Mouse (Mus musculus) adrenal gland, adult (tissue): ENCODE results near the gene Hapln3.

Source experiments
- DNase-seq, 2 experiments: peaks; one replicate each; pipeline ENCODE4 v3.0.0; 2022 to 2023; ENCODE audit warnings: low spot score in 1 of 2; ENCODE audit not compliant: inconsistent age in 2 of 2

Hapln3 gene

DNA sequence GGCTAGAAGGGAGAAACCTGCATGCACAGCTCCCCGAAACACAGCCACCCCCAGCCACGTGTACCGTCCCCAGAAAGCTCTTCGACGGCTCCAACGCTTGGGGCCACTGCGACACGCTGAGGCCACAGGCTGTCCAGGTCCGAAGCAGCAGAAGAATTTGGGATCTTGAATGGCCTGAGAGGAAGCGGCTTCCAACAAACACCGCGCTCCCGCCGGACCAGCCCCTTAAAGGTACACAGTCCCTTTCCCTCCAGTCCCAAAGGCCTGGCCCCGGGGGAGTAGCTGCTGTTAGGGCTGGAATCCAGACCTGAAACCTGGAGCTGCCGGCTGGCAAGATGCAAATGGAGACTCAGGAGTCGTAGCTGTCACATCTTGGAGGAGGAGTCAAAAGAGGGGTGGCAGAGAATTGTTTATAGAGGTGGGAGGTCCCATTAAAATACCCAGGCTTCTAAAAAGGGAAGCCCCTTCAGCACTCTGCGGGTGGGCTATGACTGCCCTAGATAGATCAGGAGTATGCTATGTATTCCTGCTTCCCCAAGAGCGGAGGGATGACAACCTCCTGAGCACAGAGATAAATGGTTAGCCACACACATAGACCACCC is at the start of gene Hapln3:
Gene Hapln3, minus strand, starts transcription at position 176 of the 602 bp plus-strand sequence.
- peak; percentile 35 to 66 for DNase-seq

DNA sequence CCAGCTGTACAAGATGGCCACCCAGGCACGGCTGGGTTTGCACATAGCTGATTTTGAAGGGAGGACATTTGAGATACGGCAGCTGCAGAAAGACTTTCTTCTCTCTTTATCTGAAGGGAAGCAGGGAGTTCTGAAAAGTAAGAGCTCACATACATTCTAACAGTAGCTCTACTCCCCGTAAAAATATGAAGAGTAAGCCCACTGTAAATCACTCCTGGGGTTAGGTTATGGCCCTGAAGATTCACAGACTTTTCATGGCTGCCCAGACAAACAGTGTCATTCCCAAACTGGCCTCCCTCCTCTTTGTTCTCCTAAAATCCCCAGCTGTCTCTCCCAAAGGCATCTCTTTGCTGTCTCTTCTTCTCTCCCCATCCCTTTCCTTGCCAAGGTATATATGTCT is 43.0 kb upstream of the Hapln3 start:
- DNase-seq = no peak

DNA sequence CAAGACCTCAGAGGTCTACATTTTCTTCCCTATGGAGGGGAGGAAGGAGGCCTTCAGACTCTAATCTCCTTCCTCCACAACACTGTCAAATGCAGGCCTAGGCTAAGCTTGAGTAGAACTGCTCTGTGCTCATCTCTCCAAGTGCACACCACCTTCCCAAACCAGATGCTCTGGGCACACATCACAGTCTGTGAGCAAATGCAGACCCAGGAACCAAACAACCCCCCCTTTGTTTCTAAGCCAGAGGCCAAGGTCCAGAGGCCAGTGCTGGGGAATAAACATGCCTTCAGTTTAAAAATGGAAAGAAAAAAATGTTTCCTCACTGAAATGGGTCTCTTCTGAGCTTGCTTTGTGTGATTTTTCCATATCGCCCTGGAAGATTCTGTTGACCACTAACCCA is 41.0 kb upstream of the Hapln3 start:
- no peak for DNase-seq

DNA sequence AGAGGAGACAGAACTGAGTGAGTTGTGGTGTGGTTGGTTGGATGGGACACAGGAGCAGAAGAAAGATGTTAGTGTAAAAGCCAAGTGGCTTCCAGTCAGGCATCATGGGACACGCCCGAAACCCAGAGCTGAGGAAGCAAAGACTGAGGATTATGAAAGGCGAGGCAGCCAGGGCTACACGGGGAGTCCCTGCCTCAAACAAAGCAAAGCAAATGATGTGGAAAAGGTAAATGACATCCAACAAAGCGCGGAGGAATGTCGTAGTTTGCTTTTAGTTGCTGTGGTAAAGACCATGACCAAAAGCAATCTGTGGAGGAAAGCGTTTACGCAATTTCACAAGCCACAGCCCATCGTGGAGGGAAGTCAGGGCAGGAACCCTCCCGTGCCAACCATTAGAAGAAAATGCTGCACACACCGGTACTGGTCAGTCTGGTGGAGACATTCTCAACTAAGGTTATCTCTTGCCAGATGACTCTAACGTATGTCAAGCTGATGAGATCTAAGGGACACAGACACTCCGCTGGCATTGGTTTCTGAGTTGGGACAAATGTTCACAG is 36.3 kb upstream of the Hapln3 start:
- no peak for DNase-seq

DNA sequence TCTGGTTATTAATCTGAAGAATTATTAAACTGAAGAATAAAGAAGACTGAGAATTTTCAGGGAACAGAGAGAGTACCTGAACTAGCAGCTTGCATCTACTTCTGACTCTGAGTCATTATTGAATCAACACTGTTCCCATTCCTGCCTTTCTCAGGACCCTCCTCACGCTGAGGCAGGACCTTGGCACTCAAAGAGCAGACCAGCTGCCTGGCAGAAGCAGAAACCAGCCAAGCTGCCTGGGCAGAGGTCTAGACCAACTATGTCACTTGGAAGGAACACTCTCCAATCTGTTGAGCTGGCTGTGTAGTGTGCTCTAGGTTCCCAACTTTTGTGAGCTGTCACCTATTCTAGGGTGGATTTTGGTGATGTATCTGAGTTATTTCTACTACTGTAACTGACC is 28.6 kb upstream of the Hapln3 start:
- DNase-seq = no peak

DNA sequence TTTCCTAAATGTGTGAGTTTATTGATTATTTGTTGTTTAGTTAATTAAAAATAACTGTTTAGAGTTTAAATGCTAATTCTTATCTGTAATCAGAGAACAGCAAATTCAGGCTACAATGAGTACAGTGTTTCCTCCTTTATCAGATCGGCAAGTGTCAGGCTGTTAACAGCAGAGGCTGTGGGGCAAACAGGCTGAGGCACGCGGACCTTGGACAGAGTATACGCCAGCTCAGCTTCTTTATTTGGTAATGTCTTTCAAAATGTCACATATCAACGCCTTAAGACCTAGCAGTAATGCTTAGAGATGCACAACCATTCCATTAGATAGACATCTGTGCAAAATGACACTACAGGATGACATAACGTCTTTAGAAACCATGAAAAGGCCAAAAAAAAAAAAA is 18.7 kb upstream of the Hapln3 start:
- no peak for DNase-seq

DNA sequence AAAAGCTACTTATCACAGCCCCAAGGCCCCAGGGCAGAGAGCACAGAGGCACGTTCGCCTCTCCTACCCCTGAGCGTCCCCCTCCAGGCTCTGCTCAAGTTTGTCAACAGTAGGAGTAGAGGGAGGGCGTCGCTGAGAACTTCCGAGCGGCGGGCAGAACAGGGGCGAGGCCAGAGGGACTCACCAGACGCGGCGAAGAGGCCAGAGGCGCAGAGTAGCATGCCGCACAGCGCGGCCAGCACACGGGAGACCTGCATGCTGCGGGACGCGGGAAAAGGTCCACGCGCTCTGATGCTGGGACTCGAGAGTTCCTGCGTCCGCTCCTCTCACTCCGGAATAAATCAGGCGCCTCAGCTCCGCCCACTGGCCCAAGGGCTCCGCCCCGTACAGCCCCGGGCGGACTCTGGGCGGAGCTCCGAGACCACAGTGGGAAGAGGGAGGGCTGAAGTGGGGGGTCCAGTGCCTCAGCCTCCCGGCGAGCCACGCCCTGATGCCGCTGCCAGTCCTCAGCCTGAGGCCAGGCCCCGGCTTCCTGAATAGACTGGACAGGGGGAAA is 18.0 kb upstream of the Hapln3 start, which contains the start of gene Mfge8:
Gene Mfge8, minus strand, starts transcription at position 350 of the 556 bp plus-strand sequence.
- DNase-seq = peak; percentile 93 to 97

DNA sequence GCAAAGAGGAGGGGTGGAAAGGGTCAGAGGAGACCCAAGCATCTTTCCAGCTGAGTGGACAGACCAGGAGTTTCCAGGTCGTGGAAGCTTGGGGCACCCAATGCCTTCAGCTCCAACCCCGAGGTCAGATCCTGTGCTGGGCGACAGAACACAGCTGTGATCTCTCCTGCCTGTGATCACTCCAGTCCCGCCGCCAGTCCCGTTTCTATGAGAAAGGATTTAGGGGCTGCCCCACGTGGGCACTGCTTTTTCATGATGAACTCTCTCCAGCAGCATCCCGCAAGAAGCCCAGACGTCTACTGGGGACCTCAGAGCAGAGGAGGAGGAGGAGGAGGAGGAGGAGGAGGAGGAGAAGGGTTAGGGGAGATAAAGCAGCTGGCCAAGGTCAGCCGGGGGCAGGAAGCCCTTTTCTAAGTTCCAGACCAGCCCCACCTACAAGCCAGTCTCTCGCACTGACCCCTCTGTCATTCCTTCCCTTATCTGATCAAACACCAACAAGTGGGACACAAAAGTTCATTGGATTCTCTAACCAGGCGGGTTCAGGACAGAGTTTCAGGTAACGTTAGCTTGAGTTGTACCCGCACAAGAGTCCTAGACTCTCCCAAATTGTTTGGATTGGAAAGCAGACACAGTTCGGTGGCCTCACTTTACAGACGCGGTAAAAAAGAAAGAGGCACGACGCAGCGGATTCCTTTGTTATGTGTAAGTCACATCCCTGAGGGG is 17.3 kb upstream of the Hapln3 start:
- peak; percentile 23 to 64 for DNase-seq

DNA sequence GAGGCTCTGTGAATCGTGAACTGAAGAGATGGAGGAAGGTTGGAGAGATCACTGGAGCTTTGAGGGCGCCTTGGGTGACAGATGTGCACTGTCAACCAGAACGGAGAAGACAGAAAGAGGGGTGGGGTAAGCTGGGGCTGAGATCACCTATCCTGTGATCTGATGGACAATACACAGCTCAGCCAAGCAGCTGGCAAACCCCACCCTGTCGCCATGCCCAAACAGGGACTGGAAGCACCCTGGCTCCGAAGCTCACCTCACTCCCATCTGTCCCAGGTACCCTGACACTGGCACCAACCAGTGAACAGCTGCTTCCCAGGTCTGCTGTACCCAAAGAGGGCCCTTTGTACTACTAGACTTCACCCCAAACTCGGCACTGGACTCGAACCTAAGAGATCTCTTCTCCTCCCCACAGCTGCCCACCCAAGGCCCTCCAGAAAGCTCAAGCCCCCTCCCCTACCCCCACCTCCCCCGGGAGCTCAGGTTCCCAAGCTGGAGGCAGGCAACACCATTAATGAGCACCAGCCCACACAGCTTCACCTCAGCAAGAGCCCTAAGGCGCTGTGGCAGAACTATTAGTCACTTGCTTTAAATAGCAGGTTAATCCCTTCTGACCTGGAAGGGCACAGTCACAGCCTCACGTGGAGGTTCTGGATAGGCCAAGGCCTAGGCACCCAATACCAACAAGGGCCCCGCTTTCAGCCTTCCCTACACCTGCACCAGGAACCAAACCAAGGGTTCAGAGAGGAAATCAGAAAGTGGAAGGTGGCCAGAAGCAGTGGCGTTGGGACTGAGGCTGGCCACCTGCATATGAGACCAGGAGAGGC is 16.4 kb upstream of the Hapln3 start:
- DNase-seq = peak; percentile 46 to 66

DNA sequence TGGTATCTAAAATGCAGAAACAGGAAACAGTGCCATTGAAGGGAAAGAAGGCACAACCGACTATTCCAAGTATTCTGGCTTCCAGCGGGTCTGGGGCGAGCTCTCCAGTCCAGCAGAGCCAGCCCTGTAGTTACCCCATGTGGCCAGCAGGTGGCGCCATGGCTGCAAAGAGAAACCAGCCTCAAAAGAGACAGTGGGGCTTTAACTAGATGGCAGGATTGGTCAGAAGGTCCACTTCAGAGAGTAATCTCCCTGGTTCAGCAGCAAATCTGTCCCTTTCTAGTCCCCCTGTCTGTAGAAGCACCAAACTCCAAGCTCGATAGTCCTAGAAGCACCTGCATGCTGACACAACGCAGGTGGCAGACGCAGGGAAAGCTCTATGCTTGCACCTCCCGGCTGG is 10.1 kb upstream of the Hapln3 start:
- DNase-seq = peak; percentile 78 to 92

DNA sequence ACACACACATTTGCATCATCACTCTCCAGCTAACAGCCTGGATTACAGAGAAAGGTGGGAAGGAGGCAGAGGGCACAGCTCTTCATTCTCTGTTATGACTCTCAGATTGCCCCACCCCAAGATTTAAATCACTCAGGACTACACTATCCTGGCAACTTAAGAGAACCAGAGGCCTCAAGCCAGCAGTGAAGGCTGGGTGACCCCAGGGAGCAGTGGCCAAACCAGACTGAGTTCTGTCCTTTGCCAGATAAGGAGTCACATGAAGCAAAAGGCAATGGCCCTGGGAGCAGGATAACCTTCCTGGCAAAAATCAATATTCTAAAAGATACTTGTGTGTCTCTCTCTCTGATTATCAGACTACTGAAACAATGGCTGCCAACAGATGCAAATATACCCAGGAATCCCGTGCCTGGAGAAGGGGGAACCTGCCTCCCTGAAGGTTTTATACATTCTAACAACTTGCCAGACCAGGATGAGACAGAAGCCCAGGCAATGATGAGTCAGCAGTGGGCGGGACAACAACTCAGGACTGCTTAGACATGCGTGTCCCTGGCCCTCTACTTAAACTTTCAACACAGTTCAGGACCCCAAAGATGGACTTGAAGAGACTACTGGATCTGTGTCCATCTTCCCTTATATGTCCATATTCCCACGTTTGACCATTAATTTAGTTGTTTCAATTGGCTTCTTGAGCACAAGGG is 9.2 kb upstream of the Hapln3 start:
- peak in 1 of 2 experiments; percentile 77 for DNase-seq

DNA sequence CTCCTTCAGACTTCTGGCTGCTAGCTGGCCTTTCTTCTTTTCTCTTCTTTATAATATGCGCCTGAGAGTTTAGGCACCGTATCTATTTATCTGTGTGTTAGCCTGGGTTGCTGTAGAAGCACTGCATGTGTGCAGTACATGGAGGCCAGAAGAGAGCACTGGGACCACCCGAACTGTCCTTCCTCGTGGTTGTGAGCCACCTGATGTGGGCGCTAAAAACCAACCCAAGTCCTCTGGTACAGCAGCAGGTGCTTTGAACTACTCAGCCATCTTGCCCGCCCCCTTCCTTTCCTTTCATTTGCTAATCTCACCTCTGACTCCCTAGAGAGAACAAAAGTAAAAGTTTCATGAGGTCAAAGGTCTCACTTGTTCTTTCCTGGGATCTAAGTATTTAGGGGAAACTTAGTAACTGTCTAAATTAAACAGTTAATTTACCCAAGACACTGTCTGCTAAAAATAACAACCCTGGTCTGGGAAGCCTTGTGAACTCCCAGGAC is 8.6 kb upstream of the Hapln3 start:
- DNase-seq = no peak

DNA sequence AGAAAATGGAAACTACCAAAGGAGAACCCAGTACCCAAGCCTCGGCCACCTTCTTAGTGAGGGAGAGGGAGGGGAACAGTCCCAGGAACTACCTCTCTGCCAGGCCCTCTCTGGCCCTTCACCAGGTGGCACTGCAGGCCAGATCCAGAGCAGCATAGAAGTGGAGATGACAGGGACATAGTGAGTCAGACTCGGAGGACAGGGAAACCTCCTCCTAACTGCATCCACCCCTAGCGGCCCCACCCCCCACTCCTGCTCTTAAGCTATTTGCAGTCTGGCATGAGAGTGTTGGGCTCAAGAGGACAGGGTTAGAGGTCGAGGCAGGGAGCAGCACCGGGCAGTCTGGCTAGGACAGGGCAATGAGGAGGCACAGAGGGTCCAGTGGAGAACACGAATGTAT is 2.6 kb upstream of the Hapln3 start:
- DNase-seq = no peak

DNA sequence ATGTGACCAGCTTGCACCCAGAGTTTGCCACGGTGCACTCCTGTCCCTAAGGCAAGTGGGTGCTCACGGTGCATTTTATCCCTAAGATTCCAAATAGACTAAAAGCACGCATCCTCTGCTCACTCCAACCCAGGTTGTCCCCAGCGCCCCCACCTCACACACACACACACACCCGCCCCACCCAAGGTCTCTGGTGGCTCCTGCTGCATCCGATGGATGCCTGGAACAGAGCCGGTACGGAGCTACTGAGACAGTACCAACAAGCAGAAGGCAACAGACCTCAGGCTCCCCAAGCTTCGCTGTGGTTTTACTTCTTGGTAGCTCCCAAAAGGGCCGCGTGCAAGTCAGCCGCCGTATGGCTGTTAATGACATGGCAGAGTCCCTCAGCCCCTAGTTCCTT is 433 bp downstream of the Hapln3 start:
- no peak for DNase-seq

DNA sequence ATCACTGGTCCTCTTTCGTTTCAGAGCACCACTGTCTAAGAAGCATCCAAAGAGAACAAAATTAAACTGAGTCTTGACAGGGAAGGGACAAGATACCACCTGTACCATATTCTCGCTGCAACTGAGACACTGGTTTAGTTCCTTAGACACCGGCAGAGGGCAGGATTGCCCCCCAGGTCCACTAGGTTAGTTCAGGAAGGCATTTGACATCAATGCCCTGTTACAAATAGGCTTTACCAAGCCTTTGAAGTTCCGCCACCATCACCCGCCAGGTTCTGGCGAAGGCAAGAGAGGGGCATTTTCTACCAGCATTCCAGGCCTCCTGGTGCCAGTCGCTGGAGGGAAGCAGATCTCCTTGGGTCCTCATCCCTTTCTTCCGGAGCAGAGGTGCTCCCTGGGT is 935 bp downstream of the Hapln3 start:
- DNase-seq = no peak

DNA sequence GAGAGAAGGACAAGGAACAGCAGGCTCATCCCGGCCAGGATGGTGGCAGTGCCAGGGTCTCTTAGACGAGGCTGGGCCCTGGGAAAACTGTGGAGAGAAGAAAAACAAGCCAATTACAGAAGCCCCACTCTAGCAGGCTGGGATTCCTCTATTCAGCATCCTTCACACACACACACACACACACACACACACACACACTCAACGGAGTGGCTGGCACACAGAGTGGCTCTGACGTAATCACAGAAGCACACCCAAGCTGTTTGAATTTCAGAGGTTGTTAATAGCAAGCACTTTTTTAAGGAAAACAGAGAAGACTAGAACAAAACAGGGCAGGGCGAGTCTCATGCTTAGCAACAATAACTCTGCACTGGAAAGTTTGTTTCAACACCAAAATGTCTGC is 7.4 kb downstream of the Hapln3 start:
- no peak for DNase-seq

DNA sequence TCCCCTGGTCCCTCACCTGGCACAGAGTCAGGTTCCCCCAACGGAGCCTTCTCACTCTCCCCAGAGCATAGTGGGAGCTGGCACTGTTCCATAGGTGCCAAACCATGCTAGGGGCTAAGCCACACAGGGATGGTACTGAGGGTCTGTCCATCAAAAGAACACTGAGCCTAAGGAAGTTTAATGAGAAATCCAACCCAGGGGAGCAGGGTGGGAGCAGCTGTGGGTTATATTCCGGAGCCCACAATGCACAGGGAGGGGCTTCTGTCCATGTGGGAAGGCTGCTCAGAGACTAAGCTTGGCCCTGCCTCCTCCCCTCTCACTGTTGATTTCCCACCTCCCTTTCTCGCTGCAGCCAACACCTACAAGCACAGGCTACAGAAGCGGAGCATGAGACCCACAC is 17.0 kb downstream of the Hapln3 start:
- no peak for DNase-seq

DNA sequence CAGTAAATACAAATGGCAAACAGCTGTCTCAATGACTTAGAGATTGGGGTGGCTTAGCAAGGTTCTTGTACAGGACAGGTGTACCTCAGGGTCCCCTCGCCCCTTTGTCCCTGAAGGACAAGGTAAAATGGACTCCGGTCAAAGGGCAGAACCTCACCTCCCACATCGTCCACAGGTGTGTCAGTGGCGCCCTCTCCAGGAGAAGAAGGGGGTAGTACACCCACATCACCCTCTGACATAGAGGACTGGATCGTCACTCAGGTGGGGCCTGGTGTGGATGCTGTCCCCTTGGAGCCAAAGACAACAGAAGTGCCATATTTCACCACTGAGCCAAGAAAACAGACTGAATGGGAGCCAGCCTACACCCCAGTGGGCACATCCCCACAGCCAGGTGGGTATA is 34.3 kb downstream of the Hapln3 start:
- no peak for DNase-seq

DNA sequence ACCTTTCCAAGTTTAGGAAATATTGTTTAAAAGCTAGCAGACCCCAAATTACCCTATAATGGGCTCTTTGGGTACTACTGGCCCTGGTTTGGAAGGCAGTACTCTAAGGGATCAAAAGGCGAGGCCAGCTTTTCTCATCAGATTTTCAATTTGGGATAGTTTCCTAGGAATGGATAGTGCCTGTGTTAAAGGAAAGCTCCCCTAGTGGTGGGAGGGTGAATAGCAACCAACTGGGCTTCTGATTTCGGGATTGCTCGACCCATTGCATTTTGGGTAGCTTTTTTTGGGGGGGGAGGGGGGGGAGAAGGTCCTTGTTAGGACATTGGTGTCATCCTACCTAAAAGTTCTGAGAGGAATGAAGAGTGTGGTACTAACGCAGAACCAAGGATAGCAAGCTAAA is 41.7 kb downstream of the Hapln3 start:
- peak in 1 of 2 experiments; percentile 46 for DNase-seq

DNA sequence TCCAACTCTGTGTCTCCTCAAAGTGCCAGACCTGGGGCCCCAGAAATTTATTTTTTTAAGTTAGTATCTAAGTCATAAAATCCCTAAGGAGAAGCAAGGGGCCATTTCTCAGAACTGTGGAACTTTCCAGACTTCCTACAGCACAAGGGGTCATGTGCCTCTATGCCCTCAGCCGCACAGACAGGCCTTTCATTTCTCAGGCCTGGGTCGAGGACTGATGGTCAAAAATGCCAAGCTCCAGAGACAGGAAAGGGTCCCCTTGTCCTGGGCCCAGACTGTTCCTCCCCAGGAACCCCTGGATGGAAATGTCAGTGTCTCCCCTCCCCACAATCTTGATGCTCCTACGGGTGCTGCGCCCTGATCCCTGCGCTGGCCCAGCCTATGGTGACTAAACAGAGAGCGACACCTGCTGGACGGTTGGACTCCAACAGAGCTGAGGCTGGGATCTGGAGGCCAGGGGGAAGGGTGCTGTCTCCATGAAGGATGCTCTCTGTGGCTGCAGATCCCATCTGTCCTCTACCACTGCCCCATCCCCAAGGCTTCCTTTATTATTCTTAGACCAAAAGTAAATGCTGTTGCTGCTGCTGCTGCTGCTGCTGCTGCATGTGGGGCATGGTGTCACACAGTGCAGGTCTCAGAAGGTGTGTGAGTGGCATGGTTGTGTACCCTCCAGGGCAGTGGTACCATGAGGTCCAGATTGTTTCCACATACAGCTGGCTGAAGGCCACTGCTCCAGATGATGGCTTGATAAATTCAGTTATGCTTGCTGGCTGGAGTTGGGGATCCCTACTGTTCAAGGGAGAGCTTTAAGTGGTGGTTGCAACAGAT is 50.0 kb downstream of the Hapln3 start:
- DNase-seq = peak; percentile 52 to 83
